Mouse (Mus musculus): ENCODE measurements around the gene Rrp36. TPM values are rescaled to one million over a fixed set of nuclear protein-coding genes. Genes with fewer than 3 reads are reported as not detected.

The Rrp36 gene
- polyA plus RNA-seq (2015; fragmentation: Nextera tagmentation; extraction: Ambion mirVana) = 17.4 and 18.9 TPM in 2 replicates

- peak within 1 kb of the TSS; percentile 72 for H3K9ac ChIP-seq (ENCODE audit: low read depth, low read length)
- H3K4me2 ChIP-seq (ENCODE audit: low read depth, low read length) = peak within 1 kb of the TSS; percentile 68
- H3K9me3 ChIP-seq (replicated peaks; ENCODE audit: control insufficient read depth, low read length) = no peaks in the 10 kb centered on the region
- H3K4me1 ChIP-seq (ENCODE audit: control insufficient read depth, low read depth, low read length) = peaks cover 28% of the 10 kb centered on the region
- peak within 1 kb of the TSS; percentile 81 for H3K4me3 ChIP-seq (ENCODE audit: low read depth, low read length)
- no peaks in the 10 kb centered on the region for H3K27me3 ChIP-seq (ENCODE audit: control insufficient read depth, insufficient read depth, low read depth, low read length)
- peaks cover 23% of the 10 kb centered on the region for H3K36me3 ChIP-seq (ENCODE audit: control insufficient read depth, insufficient read depth)
- H3K27ac ChIP-seq (ENCODE audit: low read length) = peak within 1 kb of the TSS; percentile 83
- WGBS (ENCODE audit: insufficient replicate concordance) = under 1% methylated on average over 43 of the region's 43 CpGs
- peak; percentile 94 for ATAC-seq (ENCODE audit: low read depth)
These were observed at the start of gene Rrp36 for GRCm38 (mm10) chr17:46673850-46674529. TSS of gene Rrp36 (minus strand) at chr17:46674352.

- Histone ChIP-seq H3K9ac (ENCODE audit: low read depth, low read length) (no peak overlapping the region), H3K4me1 (ENCODE audit: control insufficient read depth, low read depth, low read length) (no peaks in the 10 kb centered on the region), H3K9me3 (replicated peaks; ENCODE audit: control insufficient read depth, low read length) (no peaks in the 10 kb centered on the region), H3K4me3 (ENCODE audit: low read depth, low read length) (no peak overlapping the region), H3K27me3 (ENCODE audit: control insufficient read depth, insufficient read depth, low read depth, low read length) (no peaks in the 10 kb centered on the region), H3K36me3 (ENCODE audit: control insufficient read depth, insufficient read depth) (no peaks in the 10 kb centered on the region), H3K27ac (ENCODE audit: low read length) (no peak overlapping the region), H3K4me2 (ENCODE audit: low read depth, low read length) (no peak overlapping the region)
- ATAC-seq (ENCODE audit: low read depth) = no peak
- 77% methylated on average over 7 of the region's 7 CpGs for WGBS (ENCODE audit: insufficient replicate concordance)
These were observed 46.9 kb upstream of the Rrp36 start for GRCm38 (mm10) chr17:46721077-46721476.

DNA sequence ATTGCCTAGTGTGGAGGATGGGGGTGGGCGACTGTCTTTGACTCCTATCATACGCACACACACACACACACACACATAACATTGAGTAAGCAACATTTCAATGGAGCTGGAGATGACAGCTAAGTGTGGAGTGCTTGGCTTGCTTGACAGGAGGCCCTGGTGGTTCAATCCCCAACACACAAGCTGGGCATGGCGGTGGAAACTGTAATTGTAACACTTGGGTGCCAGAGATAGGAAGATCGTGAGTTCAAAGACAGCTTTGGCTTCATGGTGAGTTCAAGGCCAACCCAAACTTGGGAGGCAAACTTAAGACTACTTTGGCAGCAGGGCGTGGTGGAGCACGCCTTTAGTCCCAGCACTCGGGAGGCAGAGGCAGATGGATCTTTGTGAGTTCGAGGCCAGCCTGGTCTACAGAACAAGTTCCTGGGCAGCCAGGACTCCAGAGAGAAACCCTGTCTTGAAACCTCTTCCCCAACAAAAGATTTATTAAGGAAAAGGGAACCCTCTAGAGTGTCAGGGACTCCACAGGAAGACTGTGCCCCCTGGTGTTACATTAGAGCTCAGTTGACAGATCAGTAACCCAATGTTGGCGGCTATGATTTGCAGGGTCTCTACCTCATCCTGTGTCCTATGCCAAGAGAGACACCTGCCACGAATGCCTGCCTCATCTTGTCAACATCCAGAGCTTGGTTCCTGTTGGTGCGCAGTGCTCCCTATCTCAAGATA, 40.8 kb upstream of the Rrp36 start:
- Histone ChIP-seq H3K4me2 (ENCODE audit: low read depth, low read length) (no peak overlapping the region), H3K4me3 (ENCODE audit: low read depth, low read length) (no peak overlapping the region), H3K9ac (ENCODE audit: low read depth, low read length) (no peak overlapping the region), H3K36me3 (ENCODE audit: control insufficient read depth, insufficient read depth) (peaks cover 13% of the 10 kb centered on the region), H3K9me3 (replicated peaks; ENCODE audit: control insufficient read depth, low read length) (no peaks in the 10 kb centered on the region), H3K27ac (ENCODE audit: low read length) (no peak overlapping the region), H3K27me3 (ENCODE audit: control insufficient read depth, insufficient read depth, low read depth, low read length) (no peaks in the 10 kb centered on the region), H3K4me1 (ENCODE audit: control insufficient read depth, low read depth, low read length) (peaks cover 16% of the 10 kb centered on the region)
- ATAC-seq (ENCODE audit: low read depth) = no peak
- 81% methylated on average over 11 of the region's 11 CpGs for WGBS (ENCODE audit: insufficient replicate concordance)

GRCm38 (mm10) chr17:46713849-46714248, 39.7 kb upstream of the Rrp36 start:
- Histone ChIP-seq H3K27me3 (ENCODE audit: control insufficient read depth, insufficient read depth, low read depth, low read length) (no peaks in the 10 kb centered on the region), H3K4me1 (ENCODE audit: control insufficient read depth, low read depth, low read length) (peaks cover 16% of the 10 kb centered on the region), H3K9ac (ENCODE audit: low read depth, low read length) (no peak overlapping the region), H3K4me3 (ENCODE audit: low read depth, low read length) (no peak overlapping the region), H3K9me3 (replicated peaks; ENCODE audit: control insufficient read depth, low read length) (no peaks in the 10 kb centered on the region), H3K4me2 (ENCODE audit: low read depth, low read length) (no peak overlapping the region), H3K36me3 (ENCODE audit: control insufficient read depth, insufficient read depth) (peaks cover 13% of the 10 kb centered on the region), H3K27ac (ENCODE audit: low read length) (no peak overlapping the region)
- ATAC-seq (ENCODE audit: low read depth) = no peak
- WGBS (ENCODE audit: insufficient replicate concordance) = 83% methylated on average over 9 of the region's 9 CpGs

DNA sequence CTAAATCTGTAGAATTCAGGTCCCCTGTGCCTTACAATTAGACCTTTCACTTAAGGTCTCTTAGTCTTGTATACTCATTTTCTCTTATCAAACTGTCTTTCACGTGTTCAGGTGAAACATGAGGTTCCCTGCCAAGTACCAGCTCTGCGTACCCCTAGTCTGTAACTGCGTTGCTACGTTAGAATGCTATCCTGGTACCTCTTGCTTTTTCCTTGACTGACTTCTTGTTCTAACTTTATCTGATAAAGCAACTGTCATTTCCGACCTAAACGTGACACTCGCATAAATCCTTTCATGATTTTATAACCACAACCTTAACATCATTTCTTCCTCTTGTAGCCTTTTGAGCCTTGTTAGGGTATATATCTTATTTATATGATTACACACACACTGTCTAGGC, 38.3 kb upstream of the Rrp36 start:
- peaks cover 13% of the 10 kb centered on the region for H3K36me3 ChIP-seq (ENCODE audit: control insufficient read depth, insufficient read depth)
- H3K9ac ChIP-seq (ENCODE audit: low read depth, low read length) = peak overlapping the region; percentile 95
- H3K4me3 ChIP-seq (ENCODE audit: low read depth, low read length) = peak overlapping the region; percentile 99
- peaks cover 16% of the 10 kb centered on the region for H3K4me1 ChIP-seq (ENCODE audit: control insufficient read depth, low read depth, low read length)
- peak overlapping the region; percentile 73 for H3K4me2 ChIP-seq (ENCODE audit: low read depth, low read length)
- H3K27me3 ChIP-seq (ENCODE audit: control insufficient read depth, insufficient read depth, low read depth, low read length) = no peaks in the 10 kb centered on the region
- no peak overlapping the region for H3K27ac ChIP-seq (ENCODE audit: low read length)
- WGBS (ENCODE audit: insufficient replicate concordance) = 10% methylated on average over 7 of the region's 7 CpGs
- H3K9me3 ChIP-seq (replicated peaks; ENCODE audit: control insufficient read depth, low read length) = no peaks in the 10 kb centered on the region
- no peak for ATAC-seq (ENCODE audit: low read depth)

GRCm38 (mm10) chr17:46711612-46712271, 37.6 kb upstream of the Rrp36 start:
- ATAC-seq (ENCODE audit: low read depth) = peak; percentile 58
- under 1% methylated on average over 76 of the region's 76 CpGs for WGBS (ENCODE audit: insufficient replicate concordance)
- H3K27ac ChIP-seq (ENCODE audit: low read length) = peak overlapping the region; percentile 79

GRCm38 (mm10) chr17:46710959-46711597, 36.9 kb upstream of the Rrp36 start, which contains the start of gene Pex6:
TSS of gene Pex6 (plus strand) at chr17:46711463.
- 7% methylated on average over 36 of the region's 36 CpGs for WGBS (ENCODE audit: insufficient replicate concordance)
- H3K4me3 ChIP-seq (ENCODE audit: low read depth, low read length) = peak within 1 kb of the TSS; percentile 99
- peak within 1 kb of the TSS; percentile 95 for H3K9ac ChIP-seq (ENCODE audit: low read depth, low read length)
- H3K9me3 ChIP-seq (replicated peaks; ENCODE audit: control insufficient read depth, low read length) = no peaks in the 10 kb centered on the region
- peak within 1 kb of the TSS; percentile 79 for H3K27ac ChIP-seq (ENCODE audit: low read length)
- peak; percentile 86 for ATAC-seq (ENCODE audit: low read depth)
- H3K4me1 ChIP-seq (ENCODE audit: control insufficient read depth, low read depth, low read length) = peaks cover 16% of the 10 kb centered on the region
- H3K4me2 ChIP-seq (ENCODE audit: low read depth, low read length) = peak within 1 kb of the TSS; percentile 73
- H3K27me3 ChIP-seq (ENCODE audit: control insufficient read depth, insufficient read depth, low read depth, low read length) = no peaks in the 10 kb centered on the region
- peaks cover 13% of the 10 kb centered on the region for H3K36me3 ChIP-seq (ENCODE audit: control insufficient read depth, insufficient read depth)

More at GRCm38 (mm10) chr17:46711612-46712271, 37.6 kb upstream of the Rrp36 start:
- no peaks in the 10 kb centered on the region for H3K27me3 ChIP-seq (ENCODE audit: control insufficient read depth, insufficient read depth, low read depth, low read length)
- H3K9ac ChIP-seq (ENCODE audit: low read depth, low read length) = peak overlapping the region; percentile 95
- H3K4me2 ChIP-seq (ENCODE audit: low read depth, low read length) = peak overlapping the region; percentile 73
- H3K36me3 ChIP-seq (ENCODE audit: control insufficient read depth, insufficient read depth) = peaks cover 13% of the 10 kb centered on the region
- H3K9me3 ChIP-seq (replicated peaks; ENCODE audit: control insufficient read depth, low read length) = no peaks in the 10 kb centered on the region
- H3K4me1 ChIP-seq (ENCODE audit: control insufficient read depth, low read depth, low read length) = peaks cover 16% of the 10 kb centered on the region
- H3K4me3 ChIP-seq (ENCODE audit: low read depth, low read length) = peak overlapping the region; percentile 99

GRCm38 (mm10) chr17:46706375-46707089, 32.4 kb upstream of the Rrp36 start:
- H3K9me3 ChIP-seq (replicated peaks; ENCODE audit: control insufficient read depth, low read length) = no peaks in the 10 kb centered on the region
- peaks cover 34% of the 10 kb centered on the region for H3K4me1 ChIP-seq (ENCODE audit: control insufficient read depth, low read depth, low read length)
- no peak overlapping the region for H3K9ac ChIP-seq (ENCODE audit: low read depth, low read length)
- no peaks in the 10 kb centered on the region for H3K27me3 ChIP-seq (ENCODE audit: control insufficient read depth, insufficient read depth, low read depth, low read length)
- ATAC-seq (ENCODE audit: low read depth) = no peak
- no peak overlapping the region for H3K4me3 ChIP-seq (ENCODE audit: low read depth, low read length)
- H3K36me3 ChIP-seq (ENCODE audit: control insufficient read depth, insufficient read depth) = no peaks in the 10 kb centered on the region
- 83% methylated on average over 14 of the region's 14 CpGs for WGBS (ENCODE audit: insufficient replicate concordance)
- H3K4me2 ChIP-seq (ENCODE audit: low read depth, low read length) = no peak overlapping the region
- no peak overlapping the region for H3K27ac ChIP-seq (ENCODE audit: low read length)

All from liver, embryonic 16.5 days (tissue).